Mouse (Mus musculus): ENCODE results near the gene Prkcg.
"Not testable (repeated sequence)": the region's sequence is repeated elsewhere in the genome, so short reads cannot be mapped to it uniquely, and the experiment has no call there.

The Prkcg gene

GRCm38 (mm10) chr7:3290257-3291033, 1.5 kb downstream of the Prkcg start:
- peak; percentile 97 for DNase-seq (ENCODE audit: low spot score in 2 of 2)

DNA sequence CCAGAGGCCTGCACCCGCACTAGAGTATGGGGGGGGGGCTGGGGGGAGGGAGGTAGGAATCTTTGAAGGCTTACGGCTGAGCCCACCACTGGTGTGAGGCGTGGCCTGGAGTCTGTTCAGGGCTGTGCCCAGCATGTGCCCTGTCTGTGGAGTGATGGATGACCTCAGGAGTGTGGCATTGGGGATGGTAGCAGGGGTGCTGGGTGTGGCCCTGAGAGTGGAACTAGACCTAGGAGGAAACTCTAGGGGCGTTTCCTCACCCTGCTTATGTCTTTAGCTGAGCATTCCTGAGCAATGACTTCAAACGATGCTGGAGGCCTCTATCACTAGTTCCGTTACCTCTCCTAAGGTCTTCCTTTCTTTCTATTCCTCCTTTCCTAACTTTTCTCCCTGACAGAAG, 2.2 kb downstream of the Prkcg start:
- DNase-seq (ENCODE audit: low spot score in 2 of 2) = no peak

DNA sequence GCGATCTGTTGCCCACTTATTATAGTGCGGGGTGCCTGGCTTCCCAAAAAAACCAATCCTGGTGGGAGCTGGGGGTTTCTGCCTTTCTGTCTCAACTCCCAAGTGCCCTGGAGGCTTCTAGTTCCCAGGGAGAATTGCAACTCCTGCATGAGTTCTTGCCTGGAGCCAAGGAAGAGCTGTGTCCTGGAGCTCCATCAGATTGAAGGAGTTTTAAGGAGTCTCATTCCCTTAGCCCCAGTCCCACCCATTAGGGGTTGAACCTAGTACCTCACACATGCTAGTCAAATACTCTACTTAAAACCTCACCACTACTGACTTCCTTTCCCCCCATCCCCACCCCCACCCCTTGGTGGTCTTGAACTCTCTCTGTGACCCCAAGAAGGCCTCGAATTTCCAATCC, 2.8 kb downstream of the Prkcg start:
- no peak for DNase-seq (ENCODE audit: low spot score in 2 of 2)

GRCm38 (mm10) chr7:3292271-3292670, 3.3 kb downstream of the Prkcg start:
- not testable (repeated sequence) for DNase-seq (ENCODE audit: low spot score in 2 of 2)

- peak; percentile 45 to 48 for DNase-seq (ENCODE audit: low spot score in 2 of 2)
Observed at GRCm38 (mm10) chr7:3292791-3293190, 3.8 kb downstream of the Prkcg start.

DNA sequence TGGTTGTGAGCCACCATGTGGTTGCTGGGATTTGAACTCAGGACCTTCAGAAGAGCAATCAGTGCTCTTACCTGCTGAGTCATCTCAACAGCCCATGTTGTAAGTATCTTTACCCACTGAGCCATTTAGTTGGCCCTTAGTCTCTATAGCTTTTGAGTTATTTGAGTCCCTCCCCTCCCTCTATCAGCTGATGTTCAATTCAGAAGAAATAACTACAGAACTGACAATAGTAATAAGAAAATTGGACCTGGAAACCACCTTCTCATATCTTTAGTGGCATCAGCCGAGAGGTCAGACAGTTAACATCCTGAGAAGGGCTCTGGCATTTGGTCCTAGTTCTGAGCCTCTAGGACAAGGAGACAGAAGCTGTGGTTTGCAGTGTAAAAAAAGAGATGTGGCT, 5.8 kb downstream of the Prkcg start:
- no peak for DNase-seq (ENCODE audit: low spot score in 2 of 2)

GRCm38 (mm10) chr7:3295321-3296110, 6.5 kb downstream of the Prkcg start:
- no peak for DNase-seq (ENCODE audit: low spot score in 2 of 2)

DNA sequence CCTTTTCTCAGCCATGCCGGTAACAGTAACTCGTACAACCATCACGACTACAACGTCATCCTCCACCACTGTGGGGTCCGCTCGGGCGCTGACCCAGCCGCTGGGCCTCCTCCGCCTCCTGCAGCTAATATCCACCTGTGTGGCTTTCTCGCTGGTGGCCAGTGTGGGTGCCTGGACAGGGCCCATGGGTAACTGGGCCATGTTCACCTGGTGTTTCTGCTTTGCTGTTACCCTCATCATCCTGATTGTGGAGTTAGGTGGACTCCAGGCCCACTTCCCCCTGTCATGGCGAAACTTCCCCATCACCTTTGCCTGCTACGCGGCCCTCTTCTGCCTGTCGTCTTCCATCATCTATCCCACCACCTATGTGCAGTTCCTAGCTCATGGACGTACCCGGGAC, 7.7 kb downstream of the Prkcg start:
- DNase-seq (ENCODE audit: low spot score in 2 of 2) = no peak

DNA sequence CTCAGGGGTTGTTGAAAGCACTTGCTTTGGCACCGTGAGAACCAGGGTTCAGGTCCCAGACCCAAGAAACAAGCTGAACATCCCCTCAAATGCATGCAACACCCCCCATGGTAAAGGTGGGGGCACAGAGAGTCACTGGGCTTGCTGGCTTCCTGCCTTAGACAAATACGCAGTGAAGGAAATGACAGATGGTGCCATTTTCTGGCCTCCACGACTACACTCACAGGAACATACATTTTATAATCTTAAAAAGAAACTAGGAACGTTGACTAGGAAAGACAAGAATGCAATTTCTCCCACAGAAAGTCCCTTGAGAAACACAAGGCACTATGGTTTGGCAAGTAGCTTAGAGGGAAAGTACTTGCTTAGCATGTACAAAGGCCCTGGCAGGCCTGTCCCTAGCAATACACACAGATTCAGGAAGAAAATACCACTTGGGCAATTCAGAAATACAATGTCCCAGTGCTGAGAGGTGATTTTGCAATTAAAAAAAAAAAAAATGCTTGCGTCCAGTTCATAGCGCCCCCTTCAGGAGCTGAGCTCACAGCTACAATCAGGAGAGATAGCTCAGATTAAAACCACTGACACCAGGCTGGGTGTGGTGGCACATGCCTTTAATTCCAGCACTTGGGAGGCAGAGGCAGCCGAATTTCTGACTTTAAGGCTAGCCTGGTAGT, 11.1 kb downstream of the Prkcg start:
- DNase-seq (ENCODE audit: low spot score in 2 of 2) = peak in 1 of 2 experiments; percentile 31

- DNase-seq (ENCODE audit: low spot score in 2 of 2) = no peak
Observed at GRCm38 (mm10) chr7:3300891-3301627, 12.1 kb downstream of the Prkcg start.

GRCm38 (mm10) chr7:3301628-3302555, 12.9 kb downstream of the Prkcg start:
- no peak for DNase-seq (ENCODE audit: low spot score in 2 of 2)

DNA sequence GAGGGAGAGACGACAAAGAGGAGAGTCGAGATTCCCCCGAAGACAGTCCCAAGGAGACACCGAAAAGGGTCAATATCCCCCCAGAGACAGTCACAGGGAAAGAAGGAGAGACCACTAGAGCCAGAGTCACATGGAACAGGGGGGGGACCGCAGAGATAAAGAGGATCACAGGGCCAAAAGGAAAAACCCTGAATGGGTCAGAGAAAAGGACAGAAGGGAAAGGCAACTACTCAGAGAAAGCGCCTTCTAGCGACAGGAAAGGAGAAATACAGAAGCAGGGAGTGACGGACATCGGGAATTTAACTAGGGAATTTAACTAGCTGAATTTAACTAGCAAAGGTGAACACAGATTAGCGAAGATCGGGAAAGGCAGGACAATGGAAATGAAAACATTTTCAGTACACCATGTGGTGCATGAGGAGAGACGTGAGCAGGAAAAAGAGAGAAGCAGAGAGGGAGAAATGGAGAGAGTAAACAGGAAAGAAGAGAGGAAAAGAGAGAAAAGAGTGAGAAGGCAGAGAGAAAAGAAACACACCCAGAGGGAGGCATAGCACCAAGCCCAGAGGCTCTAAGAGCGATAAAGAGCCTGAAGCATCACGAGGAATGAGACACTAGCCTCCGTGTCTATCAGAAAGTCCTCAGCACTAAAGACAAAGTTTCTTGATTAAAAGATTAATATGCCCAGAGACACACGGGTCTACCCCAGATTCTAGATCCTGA, 13.7 kb downstream of the Prkcg start:
- DNase-seq (ENCODE audit: low spot score in 2 of 2) = no peak

DNA sequence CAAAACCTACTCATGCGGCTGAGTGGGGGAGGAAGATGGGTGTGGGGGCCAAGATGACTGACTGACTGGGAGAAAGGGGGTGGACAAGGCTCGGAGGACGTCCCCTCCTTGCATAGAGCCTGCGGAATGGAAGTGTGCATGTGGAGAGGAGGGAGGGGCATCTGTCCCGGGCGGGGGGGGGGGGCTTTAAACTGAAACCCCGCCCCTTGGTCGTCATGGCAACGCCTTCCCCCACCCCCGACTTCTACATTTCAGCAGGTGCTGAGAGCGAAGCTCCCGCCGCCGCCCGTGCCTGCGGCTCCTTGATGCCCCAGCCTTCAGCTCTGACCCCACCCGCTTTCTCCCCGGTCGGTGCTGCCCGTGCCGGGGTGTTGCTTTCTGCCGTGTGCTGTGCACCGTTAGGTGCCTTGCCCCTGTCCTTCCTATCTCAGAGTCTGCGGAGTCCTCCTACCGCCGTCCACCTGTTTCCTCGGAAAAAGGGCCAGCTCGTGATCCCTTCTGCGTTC, 14.3 kb downstream of the Prkcg start:
- DNase-seq (ENCODE audit: low spot score in 2 of 2) = peak in 1 of 2 experiments; percentile 58

DNA sequence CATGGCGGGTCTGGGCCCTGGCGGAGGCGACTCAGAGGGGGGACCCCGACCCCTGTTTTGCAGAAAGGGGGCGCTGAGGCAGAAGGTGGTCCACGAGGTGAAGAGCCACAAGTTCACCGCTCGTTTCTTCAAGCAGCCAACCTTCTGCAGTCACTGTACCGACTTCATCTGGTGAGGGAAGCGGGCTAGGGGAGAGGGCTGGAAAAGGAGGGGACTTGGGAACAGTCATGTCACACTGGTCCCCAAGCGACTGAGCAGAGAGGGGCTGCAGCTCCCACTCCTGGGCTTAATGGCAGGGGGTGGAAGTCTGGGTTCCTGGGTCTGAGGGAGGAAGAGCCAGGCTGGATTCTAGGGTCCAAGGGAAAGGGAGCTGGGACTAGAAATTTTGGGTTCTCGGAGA, 14.8 kb downstream of the Prkcg start:
- DNase-seq (ENCODE audit: low spot score in 2 of 2) = no peak

DNA sequence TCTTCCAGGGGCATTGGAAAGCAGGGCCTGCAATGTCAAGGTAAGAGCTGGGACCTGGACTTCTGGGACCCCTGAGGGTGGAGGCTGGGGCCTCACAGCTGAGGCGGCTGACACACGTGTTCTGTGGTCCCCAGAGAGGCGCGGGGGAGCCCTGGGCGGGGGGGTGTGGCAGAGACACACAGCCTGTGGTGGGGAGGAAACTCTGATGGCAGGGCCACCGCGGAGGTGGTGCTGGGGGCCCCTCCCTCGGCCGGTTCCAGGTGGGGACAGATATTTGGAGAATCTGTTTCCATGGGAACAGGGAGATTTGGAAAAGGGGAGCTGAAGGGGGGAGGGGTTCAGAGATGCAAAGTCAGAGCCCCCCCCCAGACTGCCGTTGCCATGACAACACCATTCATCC, 15.3 kb downstream of the Prkcg start:
- peak in 1 of 2 experiments; percentile 68 for DNase-seq (ENCODE audit: low spot score in 2 of 2)

DNA sequence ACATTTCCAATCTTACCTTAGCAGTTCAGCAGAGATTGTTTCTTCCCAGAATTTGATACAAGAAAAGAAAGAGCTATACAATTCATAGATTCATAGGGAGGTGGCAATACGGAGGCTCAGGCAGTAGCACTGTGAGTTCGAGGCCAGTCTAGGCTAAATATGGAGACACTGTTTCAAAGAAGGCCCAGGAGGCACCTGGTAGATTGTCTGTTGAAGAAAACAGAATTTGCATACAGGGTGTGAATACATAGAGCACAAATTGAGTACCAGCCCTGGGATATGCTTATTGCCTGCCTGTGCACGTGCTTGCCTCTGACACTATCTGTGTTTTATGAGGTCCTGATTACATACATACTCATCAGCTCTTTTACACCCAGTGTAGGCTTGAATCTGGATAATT, 17.4 kb downstream of the Prkcg start:
- no peak for DNase-seq (ENCODE audit: low spot score in 2 of 2)

DNA sequence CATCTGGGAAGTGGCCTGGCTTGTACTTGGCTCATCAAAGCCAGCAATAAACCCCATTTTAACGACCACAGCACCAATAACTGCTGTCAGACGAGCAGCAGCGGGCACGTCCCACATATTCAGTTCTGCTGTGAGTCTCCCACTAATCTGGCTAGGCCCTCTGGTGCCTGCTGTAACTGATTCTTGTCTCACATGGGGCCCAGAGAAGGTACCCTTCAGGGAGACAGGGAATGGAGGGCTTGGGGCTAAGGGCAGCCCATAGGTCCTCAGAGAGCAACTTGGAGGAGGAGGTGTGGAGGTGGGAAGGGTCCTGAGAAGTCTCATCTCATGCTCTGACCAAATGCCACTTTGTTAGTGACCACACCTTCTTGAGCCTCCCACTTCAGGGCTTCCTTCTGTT, 19.7 kb downstream of the Prkcg start:
- no peak for DNase-seq (ENCODE audit: low spot score in 2 of 2)

GRCm38 (mm10) chr7:3310233-3310632, 21.3 kb downstream of the Prkcg start:
- no peak for DNase-seq (ENCODE audit: low spot score in 2 of 2)

- DNase-seq (ENCODE audit: low spot score in 2 of 2) = no peak
Observed at GRCm38 (mm10) chr7:3313571-3313970, 24.6 kb downstream of the Prkcg start.

GRCm38 (mm10) chr7:3314121-3314520, 25.1 kb downstream of the Prkcg start:
- no peak for DNase-seq (ENCODE audit: low spot score in 2 of 2)
